Mouse (Mus musculus): Measurements from ENCODE around the gene Vmn1r213. TPM values are rescaled to one million over a fixed set of nuclear protein-coding genes. Genes with fewer than 3 reads are reported as not detected.

The Vmn1r213 gene
- polyA plus RNA-seq, 2 experiments: not detected

- no peak overlapping the region for H3K9ac ChIP-seq (replicated peaks)
- TF ChIP-seq EP300 (IDR thresholded peaks at IDR 0.05; ENCODE audit: low read depth): no peak
- no peak for TF ChIP-seq CTCF (IDR thresholded peaks at IDR 0.05; ENCODE audit: low read depth)
- H3K9me3 ChIP-seq (ENCODE audit: control insufficient read depth, low read length): no peaks in the 10 kb centered on the region
- no peak for DNase-seq (ENCODE audit: low read depth in 3 of 3, low spot score in 3 of 3)
- H3K4me2 ChIP-seq (ENCODE audit: low read depth): no peak overlapping the region
- ATAC-seq (ENCODE audit: insufficient read depth): no peak
- H3K4me3 ChIP-seq (ENCODE audit: insufficient read depth in 1 of 2, low read depth in 2 of 2, low read length in 2 of 2): no peak overlapping the region
- H3K36me3 ChIP-seq (replicated peaks; ENCODE audit: control insufficient read depth, insufficient read depth, low read depth): no peaks in the 10 kb centered on the region
- no peaks in the 10 kb centered on the region for H3K27me3 ChIP-seq (ENCODE audit: control insufficient read depth, insufficient read depth, low read length)
- H3K27ac ChIP-seq: no peak overlapping the region
- H3K4me1 ChIP-seq (replicated peaks; ENCODE audit: control insufficient read depth in 2 of 2, insufficient read depth in 2 of 2, low read length in 1 of 2): no peaks in the 10 kb centered on the region
Measured at GRCm38 (mm10) chr13:23024812-23025211, 17.4 kb downstream of the Vmn1r213 start.

DNA sequence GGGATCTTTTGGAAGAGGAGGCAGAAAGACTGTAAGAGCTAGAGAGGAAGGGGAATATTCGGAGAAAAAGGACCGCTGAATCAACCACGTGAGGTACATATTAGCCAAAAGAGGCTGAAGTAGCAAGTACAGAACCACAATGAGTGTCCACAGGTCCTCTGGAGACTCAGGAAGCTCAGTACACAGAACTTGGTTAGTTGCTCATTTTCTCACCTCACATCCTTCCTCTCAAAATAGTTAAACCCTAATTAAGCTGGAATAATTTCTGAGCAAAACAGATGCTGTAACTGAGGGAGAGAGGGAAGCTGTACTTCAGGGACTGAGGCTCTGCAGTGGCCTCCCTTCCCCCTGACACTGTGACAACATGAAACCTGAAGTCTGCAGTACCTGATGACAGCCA lies 22.7 kb downstream of the Vmn1r213 start, which contains the start of gene Vmn1r214:
Gene Vmn1r214 (plus strand): TSS at position 301 of the 400 bp plus-strand sequence.
- TF ChIP-seq CTCF (IDR thresholded peaks at IDR 0.05; ENCODE audit: low read depth): no peak
- TF ChIP-seq EP300 (IDR thresholded peaks at IDR 0.05; ENCODE audit: low read depth): no peak
- 61% methylated on average over 3 of the region's 3 CpGs for WGBS (ENCODE audit: insufficient replicate concordance)
- Histone ChIP-seq H3K9me3 (ENCODE audit: control insufficient read depth, low read length) (no peaks in the 10 kb centered on the region), H3K27ac (no peak within 1 kb of the TSS), H3K9ac (replicated peaks) (no peak within 1 kb of the TSS), H3K4me1 (replicated peaks; ENCODE audit: control insufficient read depth in 2 of 2, insufficient read depth in 2 of 2, low read length in 1 of 2) (no peaks in the 10 kb centered on the region), H3K4me2 (ENCODE audit: low read depth) (no peak within 1 kb of the TSS), H3K4me3 (ENCODE audit: insufficient read depth in 1 of 2, low read depth in 2 of 2, low read length in 2 of 2) (no peak within 1 kb of the TSS), H3K27me3 (ENCODE audit: control insufficient read depth, insufficient read depth, low read length) (no peaks in the 10 kb centered on the region), H3K36me3 (replicated peaks; ENCODE audit: control insufficient read depth, insufficient read depth, low read depth) (no peaks in the 10 kb centered on the region)
- ATAC-seq (ENCODE audit: insufficient read depth) (no peak), DNase-seq (ENCODE audit: low read depth in 3 of 3, low spot score in 3 of 3) (no peak)

DNA sequence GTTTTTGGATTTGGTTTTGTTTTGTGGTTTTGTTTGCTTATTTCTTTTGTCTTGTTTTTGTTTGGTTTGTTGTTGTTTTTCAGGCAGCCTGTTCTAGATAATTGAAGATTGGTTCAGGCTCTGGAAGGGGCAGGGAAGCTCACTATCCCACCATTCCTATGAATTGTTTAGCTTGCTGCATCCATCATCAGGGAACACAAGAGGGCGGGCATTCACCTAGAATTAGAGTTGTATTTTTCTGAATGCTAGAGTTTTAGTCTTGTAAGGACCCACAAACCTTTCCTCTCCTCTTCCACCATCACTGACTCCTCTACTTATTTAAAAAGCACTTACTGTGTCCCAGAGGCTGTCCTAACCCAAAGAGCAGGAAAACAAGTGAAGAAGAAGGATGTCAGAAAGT lies 50.3 kb downstream of the Vmn1r213 start:
- Histone ChIP-seq H3K27me3 (ENCODE audit: control insufficient read depth, insufficient read depth, low read length) (no peaks in the 10 kb centered on the region), H3K4me2 (ENCODE audit: low read depth) (no peak overlapping the region), H3K4me1 (replicated peaks; ENCODE audit: control insufficient read depth in 2 of 2, insufficient read depth in 2 of 2, low read length in 1 of 2) (no peaks in the 10 kb centered on the region), H3K36me3 (replicated peaks; ENCODE audit: control insufficient read depth, insufficient read depth, low read depth) (no peaks in the 10 kb centered on the region), H3K9ac (replicated peaks) (no peak overlapping the region), H3K27ac (no peak overlapping the region), H3K9me3 (ENCODE audit: control insufficient read depth, low read length) (no peaks in the 10 kb centered on the region), H3K4me3 (ENCODE audit: insufficient read depth in 1 of 2, low read depth in 2 of 2, low read length in 2 of 2) (no peak overlapping the region)
- DNase-seq (ENCODE audit: low read depth in 3 of 3, low spot score in 3 of 3) (no peak), ATAC-seq (ENCODE audit: insufficient read depth) (no peak)
- 32% methylated on average over 1 of the region's 1 CpGs for whole genome bisulfite sequencing (ENCODE audit: insufficient replicate concordance)
- TF ChIP-seq EP300 (IDR thresholded peaks at IDR 0.05; ENCODE audit: low read depth): no peak

Other genes with a start within 250 kb of the Vmn1r213 start
- gene Vmn1r208, start 230.3 kb upstream of the Vmn1r213 start, polyA plus RNA-seq (2012; rRNA removed): not detected in 2 replicates
- gene Vmn1r208, start 230.3 kb upstream of the Vmn1r213 start, polyA plus RNA-seq (2014; fragmentation: Nextera tagmentation; extraction: Ambion mirVana): not detected in 2 replicates
- gene Vmn1r209, start 198.0 kb upstream of the Vmn1r213 start, polyA plus RNA-seq (2012; rRNA removed): not detected in 2 replicates
- not detected in 2 replicates for gene Vmn1r209, start 198.0 kb upstream of the Vmn1r213 start, polyA plus RNA-seq (2014; fragmentation: Nextera tagmentation; extraction: Ambion mirVana)
- not detected in 2 replicates for gene Vmn1r210, start 176.3 kb upstream of the Vmn1r213 start, polyA plus RNA-seq (2012; rRNA removed)
- not detected in 2 replicates for gene Vmn1r210, start 176.3 kb upstream of the Vmn1r213 start, polyA plus RNA-seq (2014; fragmentation: Nextera tagmentation; extraction: Ambion mirVana)
- not detected in 2 replicates for gene Vmn1r211, start 150.1 kb upstream of the Vmn1r213 start, polyA plus RNA-seq (2012; rRNA removed)
- gene Vmn1r211, start 150.1 kb upstream of the Vmn1r213 start, polyA plus RNA-seq (2014; fragmentation: Nextera tagmentation; extraction: Ambion mirVana): not detected in 2 replicates
- gene Vmn1r212, start 123.5 kb upstream of the Vmn1r213 start, polyA plus RNA-seq (2012; rRNA removed): not detected in 2 replicates
- not detected in 2 replicates for gene Vmn1r212, start 123.5 kb upstream of the Vmn1r213 start, polyA plus RNA-seq (2014; fragmentation: Nextera tagmentation; extraction: Ambion mirVana)
- not detected in 2 replicates for gene Vmn1r214, start 22.8 kb downstream of the Vmn1r213 start, polyA plus RNA-seq (2012; rRNA removed)
- gene Vmn1r214, start 22.8 kb downstream of the Vmn1r213 start, polyA plus RNA-seq (2014; fragmentation: Nextera tagmentation; extraction: Ambion mirVana): not detected in 2 replicates
- gene Vmn1r215, start 60.4 kb downstream of the Vmn1r213 start, polyA plus RNA-seq (2012; rRNA removed): not detected in 2 replicates
- not detected in 2 replicates for gene Vmn1r215, start 60.4 kb downstream of the Vmn1r213 start, polyA plus RNA-seq (2014; fragmentation: Nextera tagmentation; extraction: Ambion mirVana)
- not detected in 2 replicates for gene Vmn1r217, start 110.6 kb downstream of the Vmn1r213 start, polyA plus RNA-seq (2012; rRNA removed)
- not detected in 2 replicates for gene Vmn1r217, start 110.6 kb downstream of the Vmn1r213 start, polyA plus RNA-seq (2014; fragmentation: Nextera tagmentation; extraction: Ambion mirVana)
- not detected in 2 replicates for gene Vmn1r218, start 125.5 kb downstream of the Vmn1r213 start, polyA plus RNA-seq (2012; rRNA removed)
- gene Vmn1r218, start 125.5 kb downstream of the Vmn1r213 start, polyA plus RNA-seq (2014; fragmentation: Nextera tagmentation; extraction: Ambion mirVana): not detected in 2 replicates
- gene Vmn1r219, start 151.7 kb downstream of the Vmn1r213 start, polyA plus RNA-seq (2012; rRNA removed): not detected in 2 replicates
- gene Vmn1r219, start 151.7 kb downstream of the Vmn1r213 start, polyA plus RNA-seq (2014; fragmentation: Nextera tagmentation; extraction: Ambion mirVana): not detected in 2 replicates
- not detected in 2 replicates for gene Vmn1r220, start 180.3 kb downstream of the Vmn1r213 start, polyA plus RNA-seq (2012; rRNA removed)
- gene Vmn1r220, start 180.3 kb downstream of the Vmn1r213 start, polyA plus RNA-seq (2014; fragmentation: Nextera tagmentation; extraction: Ambion mirVana): not detected in 2 replicates
- gene Vmn1r221, start 206.5 kb downstream of the Vmn1r213 start, polyA plus RNA-seq (2012; rRNA removed): not detected in 2 replicates
- not detected in 2 replicates for gene Vmn1r221, start 206.5 kb downstream of the Vmn1r213 start, polyA plus RNA-seq (2014; fragmentation: Nextera tagmentation; extraction: Ambion mirVana)
- gene Vmn1r222, start 228.3 kb downstream of the Vmn1r213 start, polyA plus RNA-seq (2012; rRNA removed): not detected in 2 replicates
- not detected in 2 replicates for gene Vmn1r222, start 228.3 kb downstream of the Vmn1r213 start, polyA plus RNA-seq (2014; fragmentation: Nextera tagmentation; extraction: Ambion mirVana)
- not detected in 2 replicates for gene Vmn1r223, start 239.5 kb downstream of the Vmn1r213 start, polyA plus RNA-seq (2012; rRNA removed)
- gene Vmn1r223, start 239.5 kb downstream of the Vmn1r213 start, polyA plus RNA-seq (2014; fragmentation: Nextera tagmentation; extraction: Ambion mirVana): not detected in 2 replicates

Measured in liver, embryonic 14.5 days (tissue).